Mouse (Mus musculus) heart, postnatal 25 days (tissue): ENCODE results near the gene Gm3285. TPM values are rescaled to one million over a fixed set of nuclear protein-coding genes. Genes with fewer than 3 reads are reported as not detected.

Experiments used
- DNase-seq: peaks from one replicate; pipeline ENCODE4 v3.0.0; 2022; ENCODE audit warnings: low spot score
- intact Hi-C: fragments of 180-260 bp; cut with DNase I; formaldehyde crosslinking; loops from one replicate; pipeline ENCODE4 v1.15.1; 2025
- total RNA-seq, 2 experiments: library from RNA; stranded (reverse); gene quantifications; 2 replicates each; pipeline ENCODE4 v1.2.3; 2021

The Gm3285 gene
- not detected for total RNA-seq

GRCm38 (mm10) chr10:77861675-77862074, at the start of gene Gm3285:
Gene Gm3285, plus strand, starts transcription at chr10:77861975.
- no peak for DNase-seq
- intact Hi-C loops: no loop called here

GRCm38 (mm10) chr10:77814382-77814781, 47.4 kb upstream of the Gm3285 start, which contains the start of gene Gm2696:
Gene Gm2696, plus strand, starts transcription at chr10:77814682.
- intact Hi-C loops: no loop called here
- no peak for DNase-seq

- no peak for DNase-seq
These were observed 46.3 kb upstream of the Gm3285 start for GRCm38 (mm10) chr10:77815514-77815913.

GRCm38 (mm10) chr10:77818523-77818922, 43.3 kb upstream of the Gm3285 start:
- intact Hi-C loops: loop anchor here (5.0 kb wide), 2 partner anchors 91 to 191 kb away; partner anchors contain the start of gene Gm10100
- no peak for DNase-seq

More at GRCm38 (mm10) chr10:77815514-77815913, 46.3 kb upstream of the Gm3285 start:
- intact Hi-C loops: loop anchor here (5.0 kb wide), 2 partner anchors 88 to 188 kb away; partner anchors contain the start of gene Gm10100

- intact Hi-C loops: loop anchor here (5.0 kb wide), 2 partner anchors 92 to 192 kb away; partner anchors contain the start of gene Gm10100
- DNase-seq: no peak
These were observed 42.6 kb upstream of the Gm3285 start for GRCm38 (mm10) chr10:77819203-77819602.

- no peak for DNase-seq
- intact Hi-C loops: no loop called here
These were observed 34.8 kb upstream of the Gm3285 start, which contains the start of gene Krtap10-4 for GRCm38 (mm10) chr10:77826951-77827350. Gene Krtap10-4, minus strand, starts transcription at chr10:77827095.

GRCm38 (mm10) chr10:77835647-77836046, 26.1 kb upstream of the Gm3285 start, which contains the start of gene Krtap10-10:
Gene Krtap10-10, plus strand, starts transcription at chr10:77835947.
- DNase-seq: no peak
- intact Hi-C loops: no loop called here

GRCm38 (mm10) chr10:77839006-77839405, 22.8 kb upstream of the Gm3285 start:
- intact Hi-C loops: no loop called here
- no peak for DNase-seq

- no peak for DNase-seq
- intact Hi-C loops: no loop called here
These were observed 15.3 kb upstream of the Gm3285 start, which contains the start of gene Gm36176 for GRCm38 (mm10) chr10:77846503-77846902. Gene Gm36176, plus strand, starts transcription at chr10:77846803.

- intact Hi-C loops: no loop called here
- no peak for DNase-seq
These were observed 14.8 kb upstream of the Gm3285 start for GRCm38 (mm10) chr10:77846961-77847360.

GRCm38 (mm10) chr10:77847538-77847937, 14.2 kb upstream of the Gm3285 start:
- intact Hi-C loops: no loop called here
- DNase-seq: no peak

- intact Hi-C loops: no loop called here
These were observed 9.2 kb upstream of the Gm3285 start, which contains the start of gene Gm10318 for GRCm38 (mm10) chr10:77852559-77852958. Gene Gm10318, plus strand, starts transcription at chr10:77852859.

GRCm38 (mm10) chr10:77864067-77864761, 2.4 kb downstream of the Gm3285 start:
- intact Hi-C loops: no loop called here
- DNase-seq: no peak

More at GRCm38 (mm10) chr10:77852559-77852958, 9.2 kb upstream of the Gm3285 start, which contains the start of gene Gm10318:
- no peak for DNase-seq

- no peak for DNase-seq
- intact Hi-C loops: no loop called here
These were observed 3.0 kb downstream of the Gm3285 start for GRCm38 (mm10) chr10:77864762-77865143.

- DNase-seq: no peak
- intact Hi-C loops: no loop called here
These were observed 5.8 kb downstream of the Gm3285 start for GRCm38 (mm10) chr10:77867546-77867945.

GRCm38 (mm10) chr10:77869651-77870050, 7.9 kb downstream of the Gm3285 start:
- DNase-seq: no peak
- intact Hi-C loops: no loop called here

- intact Hi-C loops: loop anchor here (1.0 to 5.0 kb wide), 2 partner anchors 172 to 252 kb away; partner anchors contain the start of gene Gm10272
- no peak for DNase-seq
These were observed 17.2 kb downstream of the Gm3285 start for GRCm38 (mm10) chr10:77878985-77879384.

- DNase-seq: no peak
- intact Hi-C loops: loop anchor here (2.0 to 5.0 kb wide), 2 partner anchors 154 to 363 kb away; partner anchors contain the start of genes Fam207a and Gm10100
These were observed 18.5 kb downstream of the Gm3285 start for GRCm38 (mm10) chr10:77880305-77880704.

- no peak for DNase-seq
- intact Hi-C loops: loop anchor here (5.0 kb wide), 1 partner anchor 365 kb away; the partner anchor contains the start of gene Fam207a
These were observed 20.8 kb downstream of the Gm3285 start for GRCm38 (mm10) chr10:77882553-77882952.

GRCm38 (mm10) chr10:77886007-77886747, 24.4 kb downstream of the Gm3285 start:
- intact Hi-C loops: no loop called here
- DNase-seq: no peak
